Mouse (Mus musculus) large intestine, adult 2 months (tissue): ENCODE results near the gene Zic2. TPM values are rescaled to one million over a fixed set of nuclear protein-coding genes. Genes with fewer than 3 reads are reported as not detected.
A peak's percentile ranks its signal among the peaks of the same experiment; 100 is the strongest.
"Not testable (repeated sequence)": the region's sequence is repeated elsewhere in the genome, so short reads cannot be mapped to it uniquely, and the experiment has no call there.

Experiments used
- DNase-seq: peaks from one replicate; pipeline ENCODE4 v3.0.0-alpha.2; 2012; ENCODE audit warnings: low read depth, low spot score
- whole genome bisulfite sequencing: fragments of 180-500 bp; shearing (Covaris S2); methylation state at CpG from one replicate; pipeline ENCODE4 v1.1.7; 2018; 5-methylcytosine and 5-hydroxymethylcytosine counted together
- polyA plus RNA-seq: library from polyadenylated mRNA; depleted of rRNA; stranded (reverse); fragments of >200 nt; gene quantifications from 2 replicates; pipeline ENCODE4 v1.2.3, GENCODE M21; 2012; rRNA removed

The Zic2 gene
- polyA plus RNA-seq = not detected in 2 replicates

GRCm38 (mm10) chr14:122474891-122475556 is at the start of gene Zic2:
Zic2 (plus strand) TSS chr14:122475435.
- WGBS = under 1% methylated on average over 60 of the region's 73 CpGs
- no peak for DNase-seq

- 51% methylated on average over 10 of the region's 10 CpGs for WGBS
- DNase-seq = no peak
Observed at GRCm38 (mm10) chr14:122426529-122427203, 48.6 kb upstream of the Zic2 start.

GRCm38 (mm10) chr14:122427204-122427560 is 48.1 kb upstream of the Zic2 start:
- 64% methylated on average over 8 of the region's 8 CpGs for WGBS
- no peak for DNase-seq

GRCm38 (mm10) chr14:122427654-122428053 is 47.6 kb upstream of the Zic2 start:
- no peak for DNase-seq
- WGBS = 79% methylated on average over 3 of the region's 3 CpGs

- DNase-seq = no peak
- 44% methylated on average over 3 of the region's 3 CpGs for WGBS
Observed at GRCm38 (mm10) chr14:122432558-122432957, 42.7 kb upstream of the Zic2 start.

- WGBS = 63% methylated on average over 10 of the region's 10 CpGs
- DNase-seq = no peak
Observed at GRCm38 (mm10) chr14:122434039-122434438, 41.2 kb upstream of the Zic2 start.

- 82% methylated on average over 10 of the region's 10 CpGs for WGBS
- no peak for DNase-seq
Observed at GRCm38 (mm10) chr14:122436850-122437249, 38.4 kb upstream of the Zic2 start.

- no peak for DNase-seq
Observed at GRCm38 (mm10) chr14:122449601-122450495, 25.4 kb upstream of the Zic2 start.

GRCm38 (mm10) chr14:122450496-122451382 is 24.5 kb upstream of the Zic2 start, which contains the start of gene Gm5089:
Gm5089 (minus strand) TSS chr14:122451115.
- 1% methylated on average over 59 of the region's 59 CpGs for WGBS

More at GRCm38 (mm10) chr14:122449601-122450495, 25.4 kb upstream of the Zic2 start:
- WGBS = 6% methylated on average over 29 of the region's 29 CpGs

GRCm38 (mm10) chr14:122451551-122452145 is 23.6 kb upstream of the Zic2 start:
- WGBS = 60% methylated on average over 5 of the region's 5 CpGs
- DNase-seq = no peak

More at GRCm38 (mm10) chr14:122450496-122451382, 24.5 kb upstream of the Zic2 start, which contains the start of gene Gm5089:
- DNase-seq = peak; percentile 36

GRCm38 (mm10) chr14:122452701-122453387 is 22.4 kb upstream of the Zic2 start:
- DNase-seq = no peak
- WGBS = 36% methylated on average over 13 of the region's 13 CpGs

GRCm38 (mm10) chr14:122453388-122453995 is 21.7 kb upstream of the Zic2 start:
- no peak for DNase-seq
- WGBS = 6% methylated on average over 32 of the region's 32 CpGs

GRCm38 (mm10) chr14:122453996-122454738 is 21.1 kb upstream of the Zic2 start:
- 17% methylated on average over 12 of the region's 12 CpGs for WGBS
- DNase-seq = no peak

GRCm38 (mm10) chr14:122454901-122455561 is 20.2 kb upstream of the Zic2 start:
- WGBS = 66% methylated on average over 10 of the region's 10 CpGs
- DNase-seq = no peak

GRCm38 (mm10) chr14:122455562-122455958 is 19.7 kb upstream of the Zic2 start:
- 62% methylated on average over 4 of the region's 4 CpGs for WGBS
- DNase-seq = no peak

GRCm38 (mm10) chr14:122459332-122459731 is 15.9 kb upstream of the Zic2 start:
- not testable (repeated sequence) for DNase-seq
- WGBS = 81% methylated on average over 10 of the region's 12 CpGs

- no peak for DNase-seq
- WGBS = 90% methylated on average over 1 of the region's 1 CpGs
Observed at GRCm38 (mm10) chr14:122459776-122460175, 15.5 kb upstream of the Zic2 start.
